Mouse (Mus musculus) olfactory bulb, adult 2 months (tissue): Measurements from ENCODE around the gene Dnmt3a.

Experiments
- CTCF ChIP-seq: fragments of 200-500 bp; IDR thresholded peaks from 2 replicates; pipeline ENCODE4 v1.5.1; 2012; ENCODE audit warnings: low read depth, mild to moderate bottlenecking, low read length, moderate library complexity; ENCODE audit not compliant: insufficient read depth
- POLR2A ChIP-seq: fragments of 200-500 bp; IDR thresholded peaks from 2 replicates; pipeline ENCODE4 v1.6.1; 2012; ENCODE audit warnings: mild to moderate bottlenecking, low read depth, low read length, moderate library complexity; ENCODE audit not compliant: insufficient read depth

DNA sequence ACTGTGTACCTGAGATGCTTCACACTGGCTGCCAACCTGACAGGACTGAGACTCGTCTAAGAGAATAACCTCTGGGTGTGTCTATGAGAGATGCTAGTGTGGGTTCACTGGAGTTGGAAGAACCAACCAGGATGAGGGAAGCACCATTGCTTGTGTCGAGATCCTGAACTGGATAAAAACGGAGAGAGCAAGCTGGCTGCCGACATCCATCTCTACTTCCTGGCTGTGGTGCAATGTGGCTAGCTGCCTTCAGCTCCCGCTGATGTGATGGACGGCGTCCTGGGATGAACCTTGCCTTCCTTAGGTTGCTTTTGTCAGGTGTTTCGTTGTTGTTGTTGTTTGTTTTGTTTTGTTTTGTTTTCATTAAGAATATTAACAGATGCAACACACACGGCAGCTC, 52.0 kb downstream of the Dnmt3a start:
- TF ChIP-seq CTCF (no peak), POLR2A (no peak)
